In genomic region chr6:145373712-145374221, GRCm38 (mm10) we compare ENCODE assay signal across 10 mouse cellular contexts.
DNase-seq lines count a peak whose midpoint lies in the region; ATAC-seq and TF ChIP-seq lines count a peak whose summit lies in the region.
"Had no signal": no experiment of that assay in that cellular context is flagged by ENCODE, and none has a peak within 500 bp of the region (broad histone marks: within the 10 kb centered on the region; RNA-seq: fewer than 3 reads in every experiment).

No protein-coding gene starts in this region.

- ATAC-seq in intestine, postnatal 0 days: 0 out of 2 replicates have a peak, but pooled peaks have one; percentile 16
- ATAC-seq in intestine, embryonic 16.5 days: no peak
- ATAC-seq: forebrain, embryonic 15.5 days had no signal

- 50% methylated on average over 7 of the region's 7 CpGs for WGBS in intestine, postnatal 0 days
- WGBS in intestine, embryonic 16.5 days: 41% methylated on average over 7 of the region's 7 CpGs

- H3K36me3 ChIP-seq in intestine, postnatal 0 days (ENCODE audit: control insufficient read depth, insufficient read depth): no peaks in the 10 kb centered on the region
- no peaks in the 10 kb centered on the region for H3K36me3 ChIP-seq in intestine, embryonic 16.5 days (ENCODE audit: control insufficient read depth, insufficient read depth, low read length)
- H3K36me3 ChIP-seq: forebrain, embryonic 15.5 days had no signal

- H3K27me3 ChIP-seq in intestine, postnatal 0 days (replicated peaks; ENCODE audit: control insufficient read depth, insufficient read depth, low read length): no peaks in the 10 kb centered on the region
- H3K27me3 ChIP-seq in intestine, embryonic 16.5 days (replicated peaks; ENCODE audit: control insufficient read depth, insufficient read depth, low read length): no peaks in the 10 kb centered on the region
- H3K27me3 ChIP-seq: forebrain, embryonic 15.5 days had no signal

- no peak overlapping the region for H3K9ac ChIP-seq in intestine, postnatal 0 days (ENCODE audit: low read depth, low read length)
- H3K9ac ChIP-seq in intestine, embryonic 16.5 days (ENCODE audit: low read depth, low read length): no peak overlapping the region
- H3K9ac ChIP-seq: forebrain, embryonic 15.5 days; liver, embryonic 14.5 days had no signal

- intact Hi-C loops in left cerebral cortex, postnatal 36 days (cut with DNase I): no loop called here

- no peaks in the 10 kb centered on the region for H3K9me3 ChIP-seq in intestine, postnatal 0 days (ENCODE audit: control insufficient read depth)
- no peaks in the 10 kb centered on the region for H3K9me3 ChIP-seq in intestine, embryonic 16.5 days (ENCODE audit: control insufficient read depth, low read length)
- H3K9me3 ChIP-seq: forebrain, embryonic 15.5 days had no signal

- H3K4me1 ChIP-seq in intestine, postnatal 0 days (replicated peaks; ENCODE audit: control insufficient read depth, insufficient read depth, low read length): no peaks in the 10 kb centered on the region
- 0 out of 2 replicates have a peak, but pooled peaks cover 3% of the 10 kb centered on the region for H3K4me1 ChIP-seq in intestine, embryonic 16.5 days (ENCODE audit: control insufficient read depth, insufficient read depth, low read length)

- H3K4me2 ChIP-seq in intestine, postnatal 0 days (replicated peaks; ENCODE audit: low read depth): no peak overlapping the region
- H3K4me2 ChIP-seq in intestine, embryonic 16.5 days (ENCODE audit: low read depth, low read length): no peak overlapping the region
- H3K4me2 ChIP-seq: forebrain, embryonic 15.5 days had no signal

- H3K27ac ChIP-seq in intestine, postnatal 0 days (ENCODE audit: low read depth, low read length): no peak overlapping the region
- H3K27ac ChIP-seq in intestine, embryonic 16.5 days (ENCODE audit: low read length): no peak overlapping the region
- H3K27ac ChIP-seq: forebrain, embryonic 15.5 days; liver, embryonic 14.5 days had no signal

- no peak overlapping the region for H3K4me3 ChIP-seq in intestine, postnatal 0 days (ENCODE audit: low read depth, low read length)
- no peak overlapping the region for H3K4me3 ChIP-seq in intestine, embryonic 16.5 days (ENCODE audit: low read length)
- H3K4me3 ChIP-seq: forebrain, embryonic 15.5 days had no signal

- no peak for TF ChIP-seq CTCF in intestine, postnatal 0 days (IDR thresholded peaks at IDR 0.05; ENCODE audit: low read depth)

- peak; percentile 80 for DNase-seq in CD4-positive helper T cell, adult 2 months (ENCODE audit: low read depth, low spot score)
- DNase-seq in frontal cortex, postnatal 10 days (ENCODE audit: low spot score in 2 of 2): peak; percentile 29 to 72
- DNase-seq in left cerebral cortex, postnatal 36 days (ENCODE audit: low spot score in 2 of 2): peak; percentile 68 to 77
- no peak for DNase-seq in heart, postnatal 4 days
- DNase-seq in thymus, postnatal 10 days (ENCODE audit: low spot score in 2 of 2): no peak
- DNase-seq in gastrocnemius, postnatal 4 days (ENCODE audit: low spot score in 2 of 2): no peak

Comparison
In these comparisons a context has a peak if more than half of its experiments do, and no peak if none do; other contexts are left out.
1. DNase-seq: peak in CD4-positive helper T cell, adult 2 months (single experiment), frontal cortex, postnatal 10 days (2 of 2) and left cerebral cortex, postnatal 36 days (2 of 2); none in heart, postnatal 4 days (single experiment), thymus, postnatal 10 days (0 of 2) and gastrocnemius, postnatal 4 days (0 of 2).